ENCODE assay signal across 13 mouse cellular contexts in genomic region chr16:29771320-29771719, GRCm38 (mm10).
DNase-seq lines count a peak whose midpoint lies in the region; ATAC-seq lines count a peak whose summit lies in the region.
"Had no signal": no experiment of that assay in that cellular context is flagged by ENCODE, and none has a peak within 500 bp of the region (broad histone marks: within the 10 kb centered on the region; RNA-seq: fewer than 3 reads in every experiment).

No protein-coding gene starts in this region.

- no peaks in the 10 kb centered on the region for H3K36me3 ChIP-seq in hindbrain, embryonic 10.5 days
- H3K36me3 ChIP-seq in hindbrain, embryonic 13.5 days, result no peaks in the 10 kb centered on the region
- no peaks in the 10 kb centered on the region for H3K36me3 ChIP-seq in midbrain, embryonic 10.5 days
- no peaks in the 10 kb centered on the region for H3K36me3 ChIP-seq in midbrain, embryonic 14.5 days (ENCODE audit: control insufficient read depth, insufficient read depth, low read length)
- H3K36me3 ChIP-seq in limb, embryonic 10.5 days, result no peaks in the 10 kb centered on the region
- H3K36me3 ChIP-seq: liver, embryonic 13.5 days had no signal

- no peak for ATAC-seq in hindbrain, embryonic 13.5 days (ENCODE audit: low FRiP score)
- ATAC-seq in midbrain, embryonic 14.5 days (ENCODE audit: low FRiP score, low TSS enrichment), result no peak

- no peak overlapping the region for H3K4me2 ChIP-seq in hindbrain, embryonic 13.5 days
- no peak overlapping the region for H3K4me2 ChIP-seq in midbrain, embryonic 14.5 days (ENCODE audit: low read length)
- H3K4me2 ChIP-seq: liver, embryonic 13.5 days had no signal

- peaks cover 56% of the 10 kb centered on the region for H3K4me1 ChIP-seq in hindbrain, embryonic 10.5 days (replicated peaks)
- H3K4me1 ChIP-seq in hindbrain, embryonic 13.5 days (replicated peaks), result peaks cover 18% of the 10 kb centered on the region; the same call in 1 of the 2 replicates
- peaks cover 52% of the 10 kb centered on the region for H3K4me1 ChIP-seq in midbrain, embryonic 10.5 days
- peaks cover 5% of the 10 kb centered on the region; the same call in 1 of the 2 replicates for H3K4me1 ChIP-seq in midbrain, embryonic 14.5 days (ENCODE audit: control insufficient read depth, insufficient read depth, low read length)
- H3K4me1 ChIP-seq in limb, embryonic 10.5 days, result peaks cover 60% of the 10 kb centered on the region

- peak overlapping the region; percentile 71 for H3K27ac ChIP-seq in hindbrain, embryonic 10.5 days
- H3K27ac ChIP-seq in hindbrain, embryonic 13.5 days, result no peak overlapping the region
- peak overlapping the region; percentile 53; the same call in 1 of the 2 replicates for H3K27ac ChIP-seq in midbrain, embryonic 10.5 days (replicated peaks)
- H3K27ac ChIP-seq in midbrain, embryonic 14.5 days (replicated peaks; ENCODE audit: low read depth, low read length), result no peak overlapping the region
- H3K27ac ChIP-seq in limb, embryonic 10.5 days, result peak overlapping the region; percentile 80
- H3K27ac ChIP-seq: kidney, postnatal 0 days; liver, embryonic 13.5 days had no signal

- H3K4me3 ChIP-seq in hindbrain, embryonic 10.5 days, result no peak overlapping the region
- no peak overlapping the region for H3K4me3 ChIP-seq in hindbrain, embryonic 13.5 days
- H3K4me3 ChIP-seq in midbrain, embryonic 10.5 days, result no peak overlapping the region
- H3K4me3 ChIP-seq in midbrain, embryonic 14.5 days (replicated peaks; ENCODE audit: low read depth, low read length), result no peak overlapping the region
- no peak overlapping the region for H3K4me3 ChIP-seq in limb, embryonic 10.5 days
- H3K4me3 ChIP-seq: liver, embryonic 13.5 days had no signal

- no peak overlapping the region for H3K9ac ChIP-seq in hindbrain, embryonic 13.5 days
- H3K9ac ChIP-seq in midbrain, embryonic 14.5 days (replicated peaks; ENCODE audit: low read length), result no peak overlapping the region
- H3K9ac ChIP-seq: liver, embryonic 13.5 days had no signal

- DNase-seq in hindbrain, embryonic 10.5 days (ENCODE audit: low spot score), result no peak
- no peak for DNase-seq in midbrain, embryonic 10.5 days (ENCODE audit: low spot score)
- no peak for DNase-seq in midbrain, embryonic 14.5 days
- no peak for DNase-seq in limb, embryonic 10.5 days (ENCODE audit: low spot score)
- DNase-seq in ovary, postnatal 14 days (ENCODE audit: low spot score), result no peak
- no peak for DNase-seq in embryo, embryonic 9.5 days (ENCODE audit: extremely low spot score)
- DNase-seq in cerebellum, postnatal 25 days, result no peak
- DNase-seq: B cell, adult 2 months; heart, postnatal 10 days; liver, embryonic 13.5 days; thymus, adult 18-20 months had no signal

- 27% methylated on average over 4 of the region's 4 CpGs for WGBS in hindbrain, embryonic 10.5 days
- 47% methylated on average over 4 of the region's 4 CpGs for whole genome bisulfite sequencing in hindbrain, embryonic 13.5 days
- WGBS in midbrain, embryonic 10.5 days, result 39% methylated on average over 4 of the region's 4 CpGs
- WGBS in midbrain, embryonic 14.5 days, result 22% methylated on average over 4 of the region's 4 CpGs
- WGBS in limb, embryonic 10.5 days, result 20% methylated on average over 4 of the region's 4 CpGs

- no peaks in the 10 kb centered on the region for H3K9me3 ChIP-seq in hindbrain, embryonic 10.5 days
- H3K9me3 ChIP-seq in hindbrain, embryonic 13.5 days, result no peaks in the 10 kb centered on the region
- H3K9me3 ChIP-seq in midbrain, embryonic 10.5 days (replicated peaks), result 0 out of 2 replicates have a peak, but pooled peaks cover 1% of the 10 kb centered on the region
- no peaks in the 10 kb centered on the region for H3K9me3 ChIP-seq in midbrain, embryonic 14.5 days (ENCODE audit: control insufficient read depth, low read length)
- H3K9me3 ChIP-seq in limb, embryonic 10.5 days (replicated peaks), result no peaks in the 10 kb centered on the region
- H3K9me3 ChIP-seq: liver, embryonic 13.5 days had no signal

- peaks cover 49% of the 10 kb centered on the region for H3K27me3 ChIP-seq in hindbrain, embryonic 10.5 days (ENCODE audit: insufficient read depth, poor library complexity, severe bottlenecking)
- H3K27me3 ChIP-seq in hindbrain, embryonic 13.5 days, result peaks cover 44% of the 10 kb centered on the region
- peaks cover 52% of the 10 kb centered on the region for H3K27me3 ChIP-seq in midbrain, embryonic 10.5 days (ENCODE audit: low read depth, poor library complexity, severe bottlenecking)
- 0 out of 2 replicates have a peak, but pooled peaks cover 3% of the 10 kb centered on the region for H3K27me3 ChIP-seq in midbrain, embryonic 14.5 days (ENCODE audit: control insufficient read depth, insufficient read depth, low read length)
- H3K27me3 ChIP-seq in limb, embryonic 10.5 days (ENCODE audit: low read depth, poor library complexity, severe bottlenecking), result peaks cover 9% of the 10 kb centered on the region
- H3K27me3 ChIP-seq: liver, embryonic 13.5 days had no signal

Comparison
In these comparisons a context has a peak if more than half of its experiments do, and no peak if none do; other contexts are left out.
1. H3K27ac ChIP-seq: peak in hindbrain, embryonic 10.5 days (single experiment), midbrain, embryonic 10.5 days (single experiment) and limb, embryonic 10.5 days (single experiment); none in hindbrain, embryonic 13.5 days (single experiment) and midbrain, embryonic 14.5 days (single experiment).